24 mouse cellular contexts compared by ENCODE assay signal in the genomic region with DNA sequence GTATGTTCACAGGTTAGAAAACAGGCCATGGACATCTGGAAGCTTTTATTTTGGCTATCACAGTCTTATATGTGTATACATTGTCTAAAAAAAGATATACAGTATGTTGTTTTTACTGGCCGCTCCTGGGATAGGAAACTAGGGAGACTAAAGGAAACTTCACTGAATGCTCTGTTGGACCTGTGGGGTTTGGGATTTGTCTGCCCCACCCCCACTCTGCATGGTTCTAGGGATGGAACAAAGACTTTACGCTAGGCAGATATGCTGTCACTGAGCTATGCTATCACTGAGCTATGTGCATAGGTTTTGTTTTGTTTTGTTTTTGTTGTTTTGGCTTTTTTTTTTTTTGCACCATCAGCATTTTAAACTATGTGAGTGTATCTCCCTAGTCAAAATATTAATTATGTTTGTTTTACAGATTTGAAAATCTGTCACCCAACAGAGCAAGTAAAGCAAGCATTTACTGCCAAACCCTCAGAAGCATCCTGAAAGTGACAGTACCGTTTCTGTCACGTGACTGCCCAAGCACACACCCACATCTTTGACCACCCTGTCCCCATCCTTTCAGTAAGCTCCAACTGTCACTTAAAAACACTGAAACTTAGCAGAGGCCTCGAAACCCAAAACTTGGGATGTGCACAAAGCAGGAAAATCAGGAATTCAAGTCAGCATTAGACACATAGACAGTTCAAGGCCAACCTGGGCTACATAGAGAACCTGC. TPM values are rescaled to one million over a fixed set of nuclear protein-coding genes. Genes with fewer than 3 reads are reported as not detected.
"Had no signal": no experiment of that assay in that cellular context is flagged by ENCODE, and none has a peak within 500 bp of the region (broad histone marks: within the 10 kb centered on the region; RNA-seq: fewer than 3 reads in every experiment).

No protein-coding gene starts in this region.

- DNase-seq: gastrocnemius, postnatal 14 days; gastrocnemius, postnatal 36 days; heart, adult 11 months; heart, adult 2 months; heart, postnatal 10 days; heart, postnatal 36 days; kidney, adult 11 months; kidney, adult 2 months; kidney, adult 9 months; kidney, postnatal 14 days; kidney, postnatal 36 days; liver; liver, embryonic 13.5 days had no signal

- H3K36me3 ChIP-seq: hindbrain, embryonic 13.5 days; hindbrain, embryonic 15.5 days; kidney, embryonic 15.5 days; limb, embryonic 10.5 days; limb, embryonic 12.5 days; liver, embryonic 13.5 days had no signal

- H3K27ac ChIP-seq: heart, adult 2 months; hindbrain, embryonic 13.5 days; hindbrain, embryonic 15.5 days; hindbrain, postnatal 0 days; kidney, embryonic 15.5 days; kidney, postnatal 0 days; left cerebral cortex, adult 2 months; limb, embryonic 10.5 days; limb, embryonic 12.5 days; liver, embryonic 13.5 days had no signal

- H3K4me3 ChIP-seq: heart, adult 2 months; hindbrain, embryonic 13.5 days; hindbrain, embryonic 15.5 days; kidney, embryonic 15.5 days; left cerebral cortex, adult 2 months; limb, embryonic 10.5 days; limb, embryonic 12.5 days; liver, embryonic 13.5 days had no signal

- H3K9ac ChIP-seq: hindbrain, embryonic 13.5 days; hindbrain, embryonic 15.5 days; kidney, embryonic 15.5 days; limb, embryonic 12.5 days; liver, embryonic 13.5 days had no signal

- H3K9me3 ChIP-seq: hindbrain, embryonic 13.5 days; hindbrain, embryonic 15.5 days; kidney, embryonic 15.5 days; limb, embryonic 10.5 days; limb, embryonic 12.5 days; liver, embryonic 13.5 days had no signal

- H3K27me3 ChIP-seq: hindbrain, embryonic 13.5 days; hindbrain, embryonic 15.5 days; kidney, embryonic 15.5 days; limb, embryonic 12.5 days; liver, embryonic 13.5 days had no signal

- H3K4me1 ChIP-seq: liver, embryonic 13.5 days had no signal

- H3K4me2 ChIP-seq: heart, embryonic 11.5 days; hindbrain, embryonic 13.5 days; hindbrain, embryonic 15.5 days; kidney, embryonic 15.5 days; limb, embryonic 12.5 days; liver, embryonic 11.5 days; liver, embryonic 13.5 days had no signal

- ATAC-seq: hindbrain, postnatal 0 days; intestine, embryonic 16.5 days had no signal

RNA-seq across cellular contexts. Expression of a gene that starts 9.2 kb away (rescaled TPM):
- polyA plus RNA-seq: heart, embryonic 11.5 days; liver, embryonic 11.5 days had no signal
